24 mouse cellular contexts compared by ENCODE assay signal in the genomic region with DNA sequence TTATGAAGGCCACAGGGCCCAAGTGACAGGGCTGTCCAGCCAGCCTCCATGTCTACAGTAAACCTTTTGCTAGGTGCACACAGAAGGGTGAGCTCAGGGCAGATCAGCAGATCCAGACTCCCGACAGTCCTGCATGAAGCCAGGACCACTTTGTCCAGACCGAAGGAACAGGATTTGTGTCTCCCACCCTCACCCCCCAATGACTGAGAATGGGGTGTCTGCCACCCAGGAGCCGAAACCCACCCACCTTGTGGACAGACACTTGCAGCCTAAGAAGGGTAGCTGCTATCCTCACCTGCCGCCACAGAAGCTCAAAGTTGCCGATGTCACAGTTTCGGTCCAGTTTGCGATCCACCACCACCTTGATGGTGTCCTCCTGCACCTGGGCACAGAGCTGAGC. TPM values are rescaled to one million over a fixed set of nuclear protein-coding genes. Genes with fewer than 3 reads are reported as not detected.
DNase-seq lines count a peak whose midpoint lies in the region; ATAC-seq and TF ChIP-seq lines count a peak whose summit lies in the region.
"Had no signal": no experiment of that assay in that cellular context is flagged by ENCODE, and none has a peak within 500 bp of the region (broad histone marks: within the 10 kb centered on the region; RNA-seq: fewer than 3 reads in every experiment).

No protein-coding gene starts in this region.

- H3K4me1 ChIP-seq in midbrain, embryonic 11.5 days (ENCODE audit: control insufficient read depth, insufficient read depth, low read length), result no peaks in the 10 kb centered on the region
- no peaks in the 10 kb centered on the region for H3K4me1 ChIP-seq in midbrain, embryonic 16.5 days (ENCODE audit: control insufficient read depth, insufficient read depth, low read length)
- H3K4me1 ChIP-seq in E14TG2a.4 (replicated peaks; ENCODE audit: low read depth, low read length), result peaks cover 72% of the 10 kb centered on the region
- H3K4me1 ChIP-seq: embryonic facial prominence, embryonic 12.5 days; forebrain, embryonic 13.5 days; forebrain, embryonic 15.5 days had no signal

- WGBS in midbrain, embryonic 11.5 days, result 94% methylated on average over 7 of the region's 7 CpGs
- 95% methylated on average over 7 of the region's 7 CpGs for WGBS in midbrain, embryonic 16.5 days

- H3K4me3 ChIP-seq in midbrain, embryonic 11.5 days (ENCODE audit: low read depth, low read length), result no peak overlapping the region
- H3K4me3 ChIP-seq in midbrain, embryonic 16.5 days (ENCODE audit: low read depth, low read length), result no peak overlapping the region
- peak overlapping the region; percentile 53; the same call in 1 of the 2 replicates for H3K4me3 ChIP-seq in E14TG2a.4 (replicated peaks; ENCODE audit: low read length)
- H3K4me3 ChIP-seq: embryonic facial prominence, embryonic 10.5 days; embryonic facial prominence, embryonic 12.5 days; forebrain, embryonic 13.5 days; forebrain, embryonic 15.5 days had no signal

- no peaks in the 10 kb centered on the region for H3K36me3 ChIP-seq in midbrain, embryonic 11.5 days (ENCODE audit: control insufficient read depth, insufficient read depth, low read length)
- no peaks in the 10 kb centered on the region for H3K36me3 ChIP-seq in midbrain, embryonic 16.5 days (ENCODE audit: control insufficient read depth, insufficient read depth, low read length)
- no peaks in the 10 kb centered on the region for H3K36me3 ChIP-seq in E14TG2a.4 (ENCODE audit: insufficient read depth, low read length)
- H3K36me3 ChIP-seq: embryonic facial prominence, embryonic 10.5 days; embryonic facial prominence, embryonic 12.5 days; forebrain, embryonic 15.5 days had no signal

- peak; percentile 82 for DNase-seq in heart, adult 11 months
- no peak for DNase-seq in heart, adult 8-10 months (ENCODE audit: low spot score)
- DNase-seq in midbrain, embryonic 11.5 days (ENCODE audit: low spot score, missing footprints), result peak; percentile 23
- DNase-seq: adrenal gland, adult 2 months; adrenal gland, postnatal 10 days; adrenal gland, postnatal 25 days; B cell, adult 2 months; cerebellum, adult 11 months; cerebellum, adult 18-20 months; cerebellum, adult 8-10 months; cerebellum, adult 9-11 months; cerebellum, postnatal 14 days; cerebellum, postnatal 36 days; forebrain, postnatal 0 days had no signal

- H3K9me3 ChIP-seq in midbrain, embryonic 11.5 days (ENCODE audit: control insufficient read depth, low read length), result no peaks in the 10 kb centered on the region
- H3K9me3 ChIP-seq in midbrain, embryonic 16.5 days (replicated peaks; ENCODE audit: control insufficient read depth, low read length, poor library complexity, severe bottlenecking), result no peaks in the 10 kb centered on the region
- no peaks in the 10 kb centered on the region for H3K9me3 ChIP-seq in E14TG2a.4 (ENCODE audit: low read length)
- H3K9me3 ChIP-seq: embryonic facial prominence, embryonic 10.5 days; embryonic facial prominence, embryonic 12.5 days; forebrain, embryonic 13.5 days; forebrain, embryonic 15.5 days had no signal

- no peak overlapping the region for H3K27ac ChIP-seq in midbrain, embryonic 11.5 days (ENCODE audit: low read depth, low read length)
- no peak overlapping the region for H3K27ac ChIP-seq in midbrain, embryonic 16.5 days (ENCODE audit: low read length)
- H3K27ac ChIP-seq: embryonic facial prominence, embryonic 10.5 days; embryonic facial prominence, embryonic 12.5 days; forebrain, embryonic 13.5 days; forebrain, embryonic 15.5 days had no signal

- H3K9ac ChIP-seq in midbrain, embryonic 11.5 days (ENCODE audit: low read length), result no peak overlapping the region
- no peak overlapping the region for H3K9ac ChIP-seq in midbrain, embryonic 16.5 days (ENCODE audit: low read depth, low read length)
- H3K9ac ChIP-seq: embryonic facial prominence, embryonic 12.5 days; forebrain, embryonic 13.5 days; forebrain, embryonic 15.5 days; forebrain, postnatal 0 days had no signal

- no peak overlapping the region for H3K4me2 ChIP-seq in midbrain, embryonic 11.5 days
- H3K4me2 ChIP-seq in midbrain, embryonic 16.5 days (ENCODE audit: low read length), result no peak overlapping the region
- H3K4me2 ChIP-seq: embryonic facial prominence, embryonic 12.5 days; forebrain, embryonic 13.5 days; forebrain, embryonic 15.5 days had no signal

- ATAC-seq in midbrain, embryonic 11.5 days (ENCODE audit: low FRiP score), result no peak
- ATAC-seq in midbrain, embryonic 16.5 days, result no peak
- ATAC-seq: CD4-positive, CD25-positive, alpha-beta regulatory T cell, adult 4 months; forebrain, embryonic 13.5 days; forebrain, embryonic 15.5 days; forebrain, postnatal 0 days had no signal

- no peak for TF ChIP-seq CTCF in E14TG2a.4 (conservative IDR thresholded peaks at IDR 0.05; ENCODE audit: low read length)

- no peaks in the 10 kb centered on the region for H3K27me3 ChIP-seq in midbrain, embryonic 11.5 days (ENCODE audit: control insufficient read depth, insufficient read depth, low read length)
- H3K27me3 ChIP-seq in midbrain, embryonic 16.5 days (ENCODE audit: control insufficient read depth, insufficient read depth, low read depth, low read length), result no peaks in the 10 kb centered on the region
- H3K27me3 ChIP-seq in E14TG2a.4 (ENCODE audit: insufficient read depth, low read length), result peaks cover 8% of the 10 kb centered on the region
- H3K27me3 ChIP-seq: embryonic facial prominence, embryonic 12.5 days; forebrain, embryonic 13.5 days; forebrain, embryonic 15.5 days had no signal

RNA-seq across cellular contexts. Expression of gene Ttll8, which starts 39.2 kb away (rescaled TPM):
- total RNA-seq in heart, adult 8-10 months (2022), result not detected
- not detected in 2 replicates for polyA plus RNA-seq in midbrain, embryonic 11.5 days (2014; fragmentation: Nextera tagmentation; extraction: Ambion mirVana)
- polyA plus RNA-seq in midbrain, embryonic 16.5 days (2015; fragmentation: Nextera tagmentation; extraction: Ambion mirVana), result 0.16 and 0.34 TPM in 2 replicates
- total RNA-seq: adrenal gland, postnatal 10 days; adrenal gland, postnatal 25 days; CH12.LX; common myeloid progenitor, adult 5-6 weeks; MEL had no signal
- polyA plus RNA-seq: adrenal gland, adult 2 months; CD4-positive, CD25-positive, alpha-beta regulatory T cell, adult 4 months; embryonic facial prominence, embryonic 10.5 days; embryonic facial prominence, embryonic 12.5 days; forebrain, embryonic 13.5 days; forebrain, embryonic 15.5 days had no signal

RNA-seq across cellular contexts. Expression of gene Pim3, which starts 53.1 kb away (rescaled TPM):
- total RNA-seq in heart, adult 8-10 months (2022), result 100 to 1,000 TPM in 1 of 4 experiments, 10 to 100 TPM in 3; 70.8 to 183 (median 86.1) TPM
- polyA plus RNA-seq in midbrain, embryonic 11.5 days (2014; fragmentation: Nextera tagmentation; extraction: Ambion mirVana), result 30.1 and 30.5 TPM in 2 replicates
- 64.7 and 67.5 TPM in 2 replicates for polyA plus RNA-seq in midbrain, embryonic 16.5 days (2015; fragmentation: Nextera tagmentation; extraction: Ambion mirVana)
